Mouse (Mus musculus) forebrain, embryonic 15.5 days (tissue): ENCODE data around the gene 4930523C07Rik. TPM values are rescaled to one million over a fixed set of nuclear protein-coding genes. Genes with fewer than 3 reads are reported as not detected.

Experiments
- ATAC-seq: fragments of 200-750 bp; cut with Nextera tagmentation; replicated peaks from 2 replicates; pipeline ENCODE4 v1.8.0; 2017; ENCODE audit warnings: mild to moderate bottlenecking, moderate TSS enrichment, moderate library complexity
- H3K27ac ChIP-seq: fragments of 300-500 bp; sonication (generic); replicated peaks from 2 replicates; pipeline ENCODE4 v1.5.1; 2015; ENCODE audit warnings: mild to moderate bottlenecking, inconsistent platforms
- H3K27me3 ChIP-seq: fragments of 300-500 bp; sonication (generic); 2 replicates; pipeline ENCODE4 v1.6.1; 2015; ENCODE audit warnings: inconsistent platforms
- H3K36me3 ChIP-seq: fragments of 300-500 bp; sonication (generic); 2 replicates; pipeline ENCODE4 v1.6.1; 2015; ENCODE audit warnings: mild to moderate bottlenecking, inconsistent platforms
- H3K4me1 ChIP-seq: fragments of 300-500 bp; sonication (generic); 2 replicates; pipeline ENCODE4 v1.6.1; 2015; ENCODE audit warnings: inconsistent platforms
- H3K4me2 ChIP-seq: fragments of 300-500 bp; sonication (generic); replicated peaks from 2 replicates; pipeline ENCODE4 v1.6.1; 2015; ENCODE audit warnings: mild to moderate bottlenecking, inconsistent platforms
- H3K4me3 ChIP-seq: fragments of 300-500 bp; sonication (generic); 2 replicates; pipeline ENCODE4 v1.5.1; 2015; ENCODE audit warnings: mild to moderate bottlenecking, inconsistent platforms
- H3K9ac ChIP-seq: fragments of 300-500 bp; sonication (generic); replicated peaks from 2 replicates; pipeline ENCODE4 v1.6.1; 2015; ENCODE audit warnings: mild to moderate bottlenecking, inconsistent platforms
- H3K9me3 ChIP-seq: fragments of 300-500 bp; sonication (generic); 2 replicates; pipeline ENCODE4 v1.6.1; 2016; ENCODE audit warnings: inconsistent platforms
- WGBS: fragments of 180-500 bp; shearing (Covaris S2); methylation state at CpG from one replicate; pipeline ENCODE4 v1.1.7; 2015; ENCODE audit warnings: mixed read lengths; 5-methylcytosine and 5-hydroxymethylcytosine counted together
- polyA plus RNA-seq: library from polyadenylated mRNA; unstranded; fragments of >200 nt; fragmentation: Nextera tagmentation; extraction: Ambion mirVana; gene quantifications from 2 replicates; pipeline ENCODE4 v1.2.1, GENCODE M21; 2015

Gene 4930523C07Rik
- polyA plus RNA-seq, 1 experiment from 2014 or later: 2.7 TPM

DNA sequence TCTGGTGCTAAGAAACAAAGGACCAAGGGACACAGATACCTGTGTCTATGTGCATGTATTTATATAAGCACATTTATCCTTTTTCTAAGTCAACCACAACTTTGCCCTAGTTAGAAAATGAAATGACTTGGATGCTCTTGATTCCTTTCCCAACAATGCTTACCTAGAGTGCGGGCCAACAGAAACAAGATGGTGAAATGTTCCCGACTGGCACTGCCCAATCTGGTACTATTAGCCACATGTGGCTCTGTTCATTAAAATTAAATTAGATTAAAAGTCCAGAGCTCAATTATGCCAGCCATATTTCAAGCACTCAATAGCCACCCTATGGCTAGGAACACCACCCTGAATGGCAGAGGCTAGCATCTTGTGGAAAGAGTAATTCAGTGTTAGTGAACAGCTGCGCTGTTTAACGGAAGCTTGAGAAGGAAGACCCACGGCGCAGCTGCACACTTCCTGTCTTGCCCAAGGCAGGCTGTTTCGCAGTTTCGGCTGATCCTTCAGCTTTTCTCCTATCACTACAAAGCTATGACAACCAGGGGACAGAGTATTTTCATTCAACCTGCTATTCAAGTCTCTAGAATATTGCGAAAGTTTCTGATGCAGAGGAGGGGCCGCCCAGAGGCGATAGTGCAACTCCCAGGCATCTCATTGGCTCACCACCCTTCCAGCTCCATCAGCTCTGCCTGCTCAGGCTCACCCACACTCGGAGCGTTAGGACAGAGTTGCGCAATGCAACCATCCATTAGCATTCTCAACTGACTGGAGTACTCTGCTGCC, 34.9 kb downstream of the 4930523C07Rik start:
- Histone ChIP-seq H3K9ac (no peak overlapping the region), H3K9me3 (no peaks in the 10 kb centered on the region), H3K27me3 (no peaks in the 10 kb centered on the region), H3K27ac (no peak overlapping the region), H3K4me1 (no peaks in the 10 kb centered on the region), H3K4me3 (no peak overlapping the region), H3K4me2 (no peak overlapping the region), H3K36me3 (no peaks in the 10 kb centered on the region)
- WGBS: 77% methylated on average over 14 of the region's 14 CpGs
- no peak for ATAC-seq

DNA sequence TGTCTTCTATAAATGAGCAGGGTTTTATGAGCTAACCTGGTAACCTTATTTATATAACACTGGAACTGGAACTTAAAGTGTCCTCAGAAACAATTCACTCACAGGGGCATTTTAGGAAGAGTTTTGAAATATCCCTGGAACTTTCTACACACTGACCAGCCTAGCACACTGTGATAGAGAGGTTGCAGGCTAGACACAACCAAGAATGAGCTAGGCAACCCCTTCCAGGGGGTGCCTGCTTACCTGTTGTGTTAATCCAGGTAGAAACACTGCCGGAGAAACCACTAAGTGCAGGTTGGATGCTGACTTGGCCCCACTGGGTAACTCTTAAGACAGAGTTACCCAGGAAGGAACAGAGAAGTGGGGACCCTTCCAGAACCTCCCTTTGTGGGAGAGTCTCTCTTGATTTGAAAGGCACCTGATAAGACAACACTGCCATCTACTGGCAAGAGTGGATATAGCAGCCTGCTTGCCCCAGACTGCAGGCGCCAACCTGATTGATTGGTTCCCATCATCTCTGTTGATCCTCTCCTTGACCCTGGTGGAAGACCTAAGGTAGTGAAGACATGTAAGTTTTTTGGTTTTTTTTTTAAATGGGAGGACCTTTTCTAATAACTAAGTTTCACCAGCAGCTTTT, 36.7 kb downstream of the 4930523C07Rik start:
- H3K27me3 ChIP-seq: no peaks in the 10 kb centered on the region
- WGBS: 25% methylated on average over 2 of the region's 2 CpGs

DNA sequence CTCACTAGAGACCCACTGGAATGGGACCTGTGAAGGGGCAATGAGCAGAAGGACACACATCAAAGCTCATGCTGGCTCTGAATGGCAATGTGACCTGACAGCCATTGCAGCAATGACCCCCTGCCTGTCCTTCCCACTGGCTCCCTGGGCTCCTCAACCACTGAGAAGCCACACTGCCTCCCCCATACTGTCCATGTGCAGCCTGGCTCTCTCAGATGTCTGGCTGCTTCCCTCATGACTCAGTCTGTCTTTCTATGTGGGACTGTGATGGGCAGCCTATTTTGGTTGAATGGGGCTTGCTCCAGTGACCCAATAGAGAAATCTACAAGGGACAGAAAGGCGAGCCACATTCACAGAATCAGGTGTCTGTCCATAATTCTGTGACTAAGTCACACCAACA, 38.5 kb downstream of the 4930523C07Rik start:
- H3K36me3 ChIP-seq: no peaks in the 10 kb centered on the region
- 76% methylated on average over 1 of the region's 1 CpGs for WGBS
- H3K4me1 ChIP-seq: no peaks in the 10 kb centered on the region
- H3K9me3 ChIP-seq: no peaks in the 10 kb centered on the region
- no peak overlapping the region for H3K4me2 ChIP-seq
- no peak overlapping the region for H3K9ac ChIP-seq
- no peak overlapping the region for H3K27ac ChIP-seq
- ATAC-seq: no peak
- no peak overlapping the region for H3K4me3 ChIP-seq
- H3K27me3 ChIP-seq: no peaks in the 10 kb centered on the region

More for the DNA sequence above, 36.7 kb downstream of the 4930523C07Rik start:
- peak; percentile 72; the same call in 1 of the 2 replicates for ATAC-seq
- H3K9ac ChIP-seq: no peak overlapping the region
- no peak overlapping the region for H3K4me2 ChIP-seq
- H3K4me1 ChIP-seq: no peaks in the 10 kb centered on the region
- no peaks in the 10 kb centered on the region for H3K9me3 ChIP-seq
- H3K36me3 ChIP-seq: no peaks in the 10 kb centered on the region
- H3K4me3 ChIP-seq: no peak overlapping the region
- H3K27ac ChIP-seq: no peak overlapping the region

DNA sequence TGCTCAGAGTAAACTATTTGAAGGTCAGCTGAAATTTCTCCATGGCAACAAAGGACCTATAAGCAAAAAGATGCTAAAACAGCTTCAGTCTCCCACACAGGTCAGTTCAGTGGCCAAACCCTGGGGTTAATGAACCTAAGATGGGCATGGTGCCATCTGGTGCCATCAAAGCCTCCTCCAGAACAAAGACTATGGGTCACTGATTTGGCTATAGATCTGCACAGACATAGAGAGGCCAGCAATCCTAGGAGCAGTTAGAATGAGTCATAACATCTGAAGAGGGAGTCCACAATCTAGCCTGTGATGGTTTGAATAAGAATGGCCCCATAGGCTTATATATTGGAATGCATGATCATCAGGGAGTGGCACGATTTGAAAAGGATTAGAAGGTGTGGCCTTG, 40.1 kb downstream of the 4930523C07Rik start:
- 71% methylated on average over 1 of the region's 1 CpGs for WGBS
- H3K27me3 ChIP-seq: no peaks in the 10 kb centered on the region
- H3K36me3 ChIP-seq: no peaks in the 10 kb centered on the region
- H3K9me3 ChIP-seq: no peaks in the 10 kb centered on the region
- no peak overlapping the region for H3K4me2 ChIP-seq
- ATAC-seq: no peak
- H3K9ac ChIP-seq: no peak overlapping the region
- no peaks in the 10 kb centered on the region for H3K4me1 ChIP-seq
- no peak overlapping the region for H3K4me3 ChIP-seq
- no peak overlapping the region for H3K27ac ChIP-seq

DNA sequence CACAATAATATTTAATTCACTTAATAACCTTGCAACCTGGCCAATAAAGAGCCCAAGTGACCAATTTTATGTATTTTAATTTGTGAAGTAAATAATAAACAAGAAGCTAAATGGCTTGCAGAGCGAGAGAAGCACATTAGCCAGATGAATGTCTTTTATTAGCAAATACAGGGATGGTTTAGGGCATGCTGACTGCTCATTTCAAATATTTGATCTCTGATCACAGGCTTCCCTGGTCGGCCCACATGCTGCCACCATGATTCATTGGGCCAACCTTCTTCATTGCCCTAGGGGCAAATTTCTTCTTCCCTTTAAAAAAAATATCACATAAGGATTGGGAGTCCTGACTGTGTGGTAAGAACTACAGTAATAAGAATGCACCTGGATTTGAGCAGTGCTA, 42.5 kb downstream of the 4930523C07Rik start:
- no peak for ATAC-seq
- H3K4me1 ChIP-seq: no peaks in the 10 kb centered on the region
- no peaks in the 10 kb centered on the region for H3K27me3 ChIP-seq
- 76% methylated on average over 2 of the region's 2 CpGs for WGBS
- no peak overlapping the region for H3K27ac ChIP-seq
- H3K4me2 ChIP-seq: no peak overlapping the region
- H3K9ac ChIP-seq: no peak overlapping the region
- no peak overlapping the region for H3K4me3 ChIP-seq
- no peaks in the 10 kb centered on the region for H3K9me3 ChIP-seq
- H3K36me3 ChIP-seq: no peaks in the 10 kb centered on the region

DNA sequence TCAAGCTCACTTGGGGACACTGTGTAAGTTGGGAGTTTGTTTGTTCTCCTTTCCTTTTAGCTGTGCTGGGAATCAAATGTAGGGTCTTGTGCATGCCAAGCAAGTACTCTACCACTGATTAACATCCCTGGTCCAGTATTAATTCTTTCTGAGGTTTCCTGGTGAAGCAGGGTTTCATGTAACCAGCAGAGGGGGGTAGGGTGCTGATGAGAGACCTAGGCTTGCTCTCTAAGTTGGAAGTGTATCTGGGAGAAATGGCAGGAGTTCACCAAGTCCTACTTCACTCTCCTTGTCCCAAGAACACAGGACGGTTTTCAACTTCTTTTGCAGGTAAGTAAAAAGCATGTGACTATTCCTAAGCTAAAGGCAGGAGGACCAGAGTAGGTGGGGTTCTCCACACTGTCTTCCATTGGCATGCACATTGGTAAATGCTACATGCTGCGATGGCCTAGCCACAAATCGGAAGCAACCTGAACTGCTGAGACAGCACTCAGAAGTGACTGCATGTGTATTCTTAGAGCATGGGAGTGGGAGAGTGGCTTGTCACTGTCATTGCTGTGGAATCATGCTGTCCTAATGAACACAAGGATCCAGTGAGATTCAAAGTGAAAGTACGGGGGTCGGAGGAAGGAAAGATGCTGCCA, 55.6 kb downstream of the 4930523C07Rik start:
- Histone ChIP-seq H3K27ac (no peak overlapping the region), H3K27me3 (no peaks in the 10 kb centered on the region), H3K9ac (no peak overlapping the region), H3K36me3 (no peaks in the 10 kb centered on the region), H3K9me3 (no peaks in the 10 kb centered on the region), H3K4me3 (no peak overlapping the region), H3K4me1 (no peaks in the 10 kb centered on the region), H3K4me2 (no peak overlapping the region)
- WGBS: 84% methylated on average over 5 of the region's 5 CpGs
- no peak for ATAC-seq

DNA sequence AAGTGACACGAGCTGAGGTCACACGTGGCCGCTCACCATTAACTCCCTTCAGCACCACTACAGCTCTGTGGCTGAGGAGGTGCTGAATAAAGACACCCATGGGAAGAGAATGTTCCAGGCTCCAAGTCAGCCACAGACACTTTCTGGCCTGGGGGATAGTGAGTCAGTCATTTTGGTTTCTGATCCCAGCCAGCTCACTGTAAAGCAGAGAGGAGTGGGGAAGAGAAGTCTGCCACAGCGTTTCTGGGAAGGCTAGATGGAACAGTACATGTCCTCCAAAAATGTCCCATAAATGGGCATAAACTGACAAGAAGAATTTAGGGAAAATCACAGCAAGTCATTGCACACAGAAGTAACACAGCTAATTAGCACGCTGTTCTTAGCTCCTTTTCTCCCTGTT, 56.8 kb downstream of the 4930523C07Rik start:
- Histone ChIP-seq H3K36me3 (no peaks in the 10 kb centered on the region), H3K27me3 (no peaks in the 10 kb centered on the region), H3K4me3 (no peak overlapping the region), H3K9me3 (no peaks in the 10 kb centered on the region), H3K9ac (no peak overlapping the region), H3K27ac (no peak overlapping the region), H3K4me1 (no peaks in the 10 kb centered on the region), H3K4me2 (no peak overlapping the region)
- ATAC-seq: no peak
- 71% methylated on average over 5 of the region's 5 CpGs for WGBS

DNA sequence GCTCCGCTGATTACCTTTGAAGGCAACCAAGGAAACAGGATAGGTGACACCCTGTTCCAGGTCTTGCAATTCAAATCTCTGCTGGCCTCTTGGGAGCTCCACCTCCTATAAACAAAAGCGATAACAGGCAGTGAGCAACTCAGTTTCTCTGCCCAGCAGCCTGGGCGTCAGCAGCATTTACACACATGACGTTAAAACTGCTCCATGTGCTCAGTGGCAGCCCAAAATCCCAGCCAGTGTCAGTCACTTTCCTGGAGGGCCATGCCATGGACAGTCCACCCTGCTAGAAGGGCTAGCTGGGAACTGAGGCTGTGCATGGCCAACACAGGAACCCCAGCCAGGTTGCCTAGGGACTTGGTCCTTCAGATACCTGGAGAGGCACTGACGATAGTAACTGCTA, 61.2 kb downstream of the 4930523C07Rik start:
- Histone ChIP-seq H3K27me3 (no peaks in the 10 kb centered on the region), H3K9ac (no peak overlapping the region), H3K4me2 (no peak overlapping the region), H3K9me3 (no peaks in the 10 kb centered on the region), H3K36me3 (no peaks in the 10 kb centered on the region), H3K4me3 (no peak overlapping the region), H3K4me1 (no peaks in the 10 kb centered on the region), H3K27ac (no peak overlapping the region)
- 87% methylated on average over 5 of the region's 5 CpGs for WGBS
- no peak for ATAC-seq

DNA sequence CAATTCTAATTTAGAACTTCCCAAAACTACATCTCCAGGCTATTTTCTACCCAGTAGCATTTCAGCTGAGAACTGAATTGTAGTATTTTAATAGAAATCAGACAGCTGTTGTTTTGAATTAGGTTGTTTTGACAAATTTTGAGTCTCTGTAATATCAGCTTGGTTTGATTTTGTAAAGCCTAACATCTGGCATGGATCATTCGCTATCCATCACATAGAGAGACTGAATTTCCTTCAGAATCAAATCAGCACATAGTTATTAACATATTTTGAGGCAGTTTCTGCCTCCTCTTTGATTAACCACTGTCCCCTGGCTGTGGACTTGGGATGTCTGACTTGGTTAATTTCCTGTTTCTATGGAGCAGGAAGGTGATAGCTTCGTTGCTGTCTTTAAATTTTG, 64.4 kb downstream of the 4930523C07Rik start:
- 73% methylated on average over 2 of the region's 2 CpGs for WGBS
- H3K4me2 ChIP-seq: no peak overlapping the region
- no peaks in the 10 kb centered on the region for H3K27me3 ChIP-seq
- H3K4me1 ChIP-seq: no peaks in the 10 kb centered on the region
- H3K9me3 ChIP-seq: no peaks in the 10 kb centered on the region
- no peaks in the 10 kb centered on the region for H3K36me3 ChIP-seq
- H3K27ac ChIP-seq: 0 out of 2 replicates have a peak overlapping the region, but pooled peaks have one; percentile 23
- H3K4me3 ChIP-seq: no peak overlapping the region
- no peak for ATAC-seq
- no peak overlapping the region for H3K9ac ChIP-seq

DNA sequence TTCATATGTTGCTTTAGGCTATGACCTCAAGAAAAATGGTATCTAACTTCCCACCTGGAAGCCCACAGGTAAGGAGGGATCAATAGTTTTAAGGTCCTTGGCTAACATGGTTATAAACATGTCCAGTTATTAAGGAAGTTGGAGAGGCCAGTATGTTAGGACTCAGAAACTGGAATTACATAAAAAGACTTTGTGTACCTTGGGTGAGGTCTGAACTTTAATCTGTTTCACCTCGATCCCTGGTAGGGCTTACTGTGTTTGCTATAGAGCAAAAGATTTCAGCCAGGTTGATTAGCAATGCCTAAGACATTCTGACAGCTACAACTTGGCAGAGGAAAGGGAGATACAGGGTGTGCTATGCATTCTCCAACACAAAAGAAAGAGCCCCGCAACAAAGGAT, 79.8 kb downstream of the 4930523C07Rik start:
- H3K27me3 ChIP-seq: no peaks in the 10 kb centered on the region
- WGBS: 83% methylated on average over 2 of the region's 2 CpGs

More for the DNA sequence above, 79.8 kb downstream of the 4930523C07Rik start:
- Histone ChIP-seq H3K36me3 (no peaks in the 10 kb centered on the region), H3K4me1 (no peaks in the 10 kb centered on the region), H3K9me3 (no peaks in the 10 kb centered on the region), H3K9ac (no peak overlapping the region), H3K4me3 (no peak overlapping the region), H3K27ac (no peak overlapping the region), H3K4me2 (no peak overlapping the region)
- ATAC-seq: no peak
